Mouse (Mus musculus) retina, embryonic 14.5 days (tissue): ENCODE data around the gene AU022751.
"Not testable (repeated sequence)": the region's sequence is repeated elsewhere in the genome, so short reads cannot be mapped to it uniquely, and the experiment has no call there.

ENCODE experiments used
- DNase-seq: peaks from one replicate; pipeline ENCODE4 v3.0.0-alpha.2; 2015; ENCODE audit warnings: low spot score

The AU022751 gene

DNA sequence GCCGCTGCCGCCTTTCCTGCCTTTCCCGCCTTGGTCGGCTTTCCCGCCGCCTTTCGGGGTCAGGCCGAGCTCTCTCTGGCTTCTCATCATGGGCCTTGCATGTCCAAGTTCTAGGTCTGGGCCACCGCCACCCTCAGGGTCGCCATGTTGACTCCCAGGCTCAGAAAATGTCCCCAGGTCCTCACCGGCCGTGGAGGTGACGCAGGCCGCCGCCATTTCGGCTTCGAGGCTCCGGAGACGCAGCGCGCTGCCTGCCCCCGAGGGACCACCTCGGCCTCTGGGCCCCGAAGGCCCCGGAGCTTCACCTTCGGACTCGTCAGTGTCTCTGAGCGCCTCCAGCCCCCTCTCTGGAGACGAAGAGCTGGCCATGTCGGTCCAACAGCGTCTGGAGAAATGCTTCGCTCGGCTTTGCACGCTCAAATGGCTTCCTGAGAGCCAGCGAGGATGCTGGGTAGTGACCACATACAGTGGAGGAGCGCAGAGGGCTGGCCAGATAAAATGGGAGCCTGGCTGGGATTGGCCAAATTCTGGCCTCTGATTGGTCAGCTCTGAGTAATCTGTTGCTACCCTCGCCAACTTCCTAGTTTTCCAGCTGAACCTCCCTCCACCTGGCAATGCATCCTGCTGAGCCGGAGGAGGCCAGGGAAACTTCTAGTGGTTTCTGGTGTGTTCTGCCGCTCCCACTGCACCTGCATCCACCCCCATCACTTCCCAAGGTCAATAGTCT is at the start of gene AU022751:
Gene AU022751, minus strand, starts transcription at position 466 of the 727 bp plus-strand sequence.
- DNase-seq: no peak

DNA sequence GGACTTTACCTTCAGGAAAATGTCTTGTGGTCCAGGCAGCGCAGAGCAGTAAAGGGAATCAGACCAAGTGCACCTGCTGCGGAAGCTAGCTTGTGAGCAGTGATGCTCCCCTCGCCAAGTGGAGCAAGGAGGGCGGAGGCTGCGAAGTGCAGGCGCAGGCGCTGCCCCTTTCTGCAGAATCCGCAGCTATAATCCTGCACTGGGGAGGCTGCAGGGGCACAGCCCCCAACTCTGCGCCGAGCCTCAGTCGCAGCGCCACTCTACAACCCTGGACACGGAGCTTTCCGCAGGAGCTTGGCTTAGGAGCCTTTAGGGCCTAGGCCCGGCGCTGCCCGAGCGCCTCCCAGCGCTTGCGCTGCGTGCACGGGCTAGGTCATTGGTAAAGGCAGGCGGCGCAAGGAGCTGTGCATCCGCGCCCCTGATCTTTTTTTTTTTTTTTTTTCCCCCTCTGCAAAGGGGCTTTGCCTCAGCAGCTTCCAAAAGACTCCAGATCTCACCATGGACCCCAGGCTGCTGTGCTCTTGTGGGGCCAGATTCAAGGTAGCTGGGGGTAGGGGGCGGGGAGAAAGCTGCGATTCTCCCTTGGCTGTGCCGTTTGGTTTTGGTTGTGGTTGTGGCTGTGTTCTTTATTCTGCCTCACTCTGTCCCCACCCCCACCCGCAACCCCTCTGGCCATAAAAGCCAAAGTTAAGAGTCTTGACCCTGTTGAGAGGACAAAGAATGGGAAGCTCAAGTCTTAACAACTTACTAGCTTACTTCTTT is 9.0 kb upstream of the AU022751 start:
- peak; percentile 71 for DNase-seq

DNA sequence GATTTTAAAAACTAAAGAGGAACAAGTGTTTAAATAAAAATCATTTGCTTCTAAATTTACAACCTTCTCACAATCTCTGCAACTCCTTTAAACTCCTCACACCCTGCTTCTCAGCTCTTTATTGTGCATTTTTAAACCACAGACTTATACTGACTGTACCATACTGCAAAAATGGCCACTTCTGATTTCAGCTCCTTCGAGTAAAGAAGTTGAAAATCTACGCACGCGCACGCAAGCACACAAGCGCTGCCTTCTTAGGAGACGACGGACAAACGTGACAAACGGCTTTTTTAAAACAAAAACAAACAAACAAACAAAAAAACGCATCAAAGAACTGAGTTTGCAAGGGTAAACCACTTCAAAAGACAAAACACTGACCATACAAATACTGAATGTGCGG is 8.3 kb upstream of the AU022751 start:
- DNase-seq: peak; percentile 20

DNA sequence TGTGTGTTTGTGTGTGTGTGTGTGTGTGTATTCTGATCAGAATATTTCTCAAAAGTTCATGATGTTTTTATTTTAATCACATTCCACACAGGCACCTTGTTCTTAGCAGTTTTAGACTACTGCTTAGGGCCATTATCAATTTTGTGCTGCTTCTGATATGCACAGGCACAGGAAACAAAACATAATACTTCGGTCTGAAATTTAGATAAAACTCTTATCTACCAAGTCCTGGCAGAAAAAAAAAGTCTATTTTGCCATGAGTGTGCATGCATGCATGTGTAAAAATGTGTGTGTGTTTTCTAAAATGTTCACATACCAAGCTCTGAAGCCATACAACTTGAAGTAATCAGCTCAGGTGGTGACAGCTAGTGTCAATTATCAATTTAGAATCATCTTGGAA is 21.7 kb downstream of the AU022751 start:
- DNase-seq: no peak

DNA sequence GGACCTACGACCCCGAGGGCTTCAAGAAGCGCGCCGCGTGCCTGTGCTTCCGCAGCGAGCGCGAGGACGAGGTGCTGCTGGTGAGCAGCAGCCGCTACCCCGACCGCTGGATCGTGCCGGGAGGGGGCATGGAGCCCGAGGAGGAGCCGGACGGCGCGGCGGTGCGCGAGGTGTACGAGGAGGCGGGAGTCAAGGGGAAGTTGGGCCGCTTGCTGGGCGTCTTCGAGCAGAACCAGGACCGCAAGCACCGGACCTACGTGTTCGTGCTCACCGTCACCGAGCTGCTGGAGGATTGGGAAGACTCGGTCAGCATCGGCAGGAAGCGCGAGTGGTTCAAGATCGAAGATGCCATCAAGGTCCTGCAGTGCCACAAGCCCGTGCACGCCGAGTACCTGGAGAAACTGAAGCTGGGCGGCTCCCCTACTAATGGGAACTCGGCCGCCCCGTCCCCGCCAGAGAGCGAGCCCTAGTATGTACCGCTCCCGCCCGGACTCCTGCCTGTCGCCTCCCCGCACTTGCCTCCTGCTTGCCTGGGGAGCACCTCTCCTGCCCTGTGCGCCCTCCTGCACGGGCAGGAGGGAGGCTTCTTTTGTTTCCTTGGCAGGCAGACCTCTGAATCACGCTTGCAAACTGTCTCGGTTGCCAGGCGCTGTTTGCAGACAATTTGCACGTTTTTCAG is 35.1 kb downstream of the AU022751 start:
- DNase-seq: not testable (repeated sequence)

DNA sequence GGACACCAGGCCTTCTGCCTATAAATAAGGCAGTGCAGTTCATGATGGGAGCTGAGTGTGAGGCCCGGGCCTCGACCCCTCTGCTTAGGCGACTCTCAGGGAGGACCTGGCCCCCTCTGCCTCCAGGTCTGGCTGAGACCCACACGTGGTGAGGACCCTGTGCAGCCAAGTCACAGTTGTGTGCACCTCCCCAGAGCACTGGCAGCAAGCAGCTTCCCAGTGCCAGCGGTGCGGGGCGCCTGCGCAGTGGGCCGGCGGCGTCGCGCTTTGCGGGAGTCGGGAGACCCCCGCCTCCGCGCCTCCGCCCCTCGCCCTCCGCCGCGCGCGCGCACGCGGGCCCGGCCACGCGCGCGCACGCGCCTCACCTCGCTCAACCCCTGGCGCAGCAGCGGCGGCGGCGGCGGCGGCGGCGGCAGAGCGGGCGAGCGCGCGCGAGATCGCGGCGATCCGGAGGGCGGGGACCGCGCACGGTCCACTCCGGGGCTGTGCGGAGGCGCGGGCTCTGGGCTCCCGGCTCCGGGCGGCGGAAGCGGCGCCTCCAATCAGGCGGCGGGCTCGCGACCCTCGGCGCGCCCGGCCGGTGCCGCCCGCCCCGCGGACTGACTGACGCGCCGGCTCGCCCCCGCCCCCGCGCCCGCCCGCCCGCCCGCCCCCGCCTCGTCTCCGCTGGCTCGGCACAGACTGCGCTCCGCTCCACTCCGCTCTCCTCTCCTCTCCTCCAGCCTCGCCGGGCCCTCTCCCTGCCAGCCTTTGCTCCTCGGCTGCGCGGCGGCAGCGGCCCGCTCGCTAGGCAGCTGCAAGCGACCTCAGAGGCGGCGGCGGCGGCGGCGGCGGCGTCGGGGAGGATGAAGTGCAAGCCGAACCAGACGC is 35.9 kb downstream of the AU022751 start, which contains the start of gene Nudt11:
Gene Nudt11, plus strand, starts transcription at position 388 of the 870 bp plus-strand sequence.
- DNase-seq: not testable (repeated sequence)
